Mouse (Mus musculus) 3134 (cell line): ENCODE measurements around the gene Abca4.
"Not testable (repeated sequence)": the region's sequence is repeated elsewhere in the genome, so short reads cannot be mapped to it uniquely, and the experiment has no call there.

ENCODE experiments used
- DNase-seq: peaks from one replicate; pipeline ENCODE4 v3.0.0-alpha.2; 2011; ENCODE audit warnings: low spot score; ENCODE audit not compliant: insufficient read length; ENCODE audit errors: extremely low read depth

Gene Abca4

DNA sequence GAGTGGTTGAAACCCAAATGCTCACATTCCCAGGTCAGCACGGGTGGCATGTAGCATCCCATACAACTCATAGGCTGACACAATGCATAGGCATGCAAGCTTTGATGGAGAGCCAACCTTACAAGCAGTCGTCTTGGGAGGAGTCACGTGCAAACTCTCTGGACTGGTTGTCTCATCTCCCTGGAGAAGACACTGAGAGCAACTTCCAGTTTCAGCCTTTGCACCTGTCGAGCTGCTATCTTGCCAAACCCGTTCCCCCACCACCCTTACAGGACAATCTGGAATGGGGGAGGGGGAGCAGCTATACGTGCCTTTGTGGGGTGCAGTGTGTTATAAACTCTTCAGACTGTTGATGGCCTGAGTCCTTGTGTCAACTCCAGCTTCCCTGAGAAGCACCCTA is 4.9 kb downstream of the Abca4 start:
- DNase-seq, result no peak

DNA sequence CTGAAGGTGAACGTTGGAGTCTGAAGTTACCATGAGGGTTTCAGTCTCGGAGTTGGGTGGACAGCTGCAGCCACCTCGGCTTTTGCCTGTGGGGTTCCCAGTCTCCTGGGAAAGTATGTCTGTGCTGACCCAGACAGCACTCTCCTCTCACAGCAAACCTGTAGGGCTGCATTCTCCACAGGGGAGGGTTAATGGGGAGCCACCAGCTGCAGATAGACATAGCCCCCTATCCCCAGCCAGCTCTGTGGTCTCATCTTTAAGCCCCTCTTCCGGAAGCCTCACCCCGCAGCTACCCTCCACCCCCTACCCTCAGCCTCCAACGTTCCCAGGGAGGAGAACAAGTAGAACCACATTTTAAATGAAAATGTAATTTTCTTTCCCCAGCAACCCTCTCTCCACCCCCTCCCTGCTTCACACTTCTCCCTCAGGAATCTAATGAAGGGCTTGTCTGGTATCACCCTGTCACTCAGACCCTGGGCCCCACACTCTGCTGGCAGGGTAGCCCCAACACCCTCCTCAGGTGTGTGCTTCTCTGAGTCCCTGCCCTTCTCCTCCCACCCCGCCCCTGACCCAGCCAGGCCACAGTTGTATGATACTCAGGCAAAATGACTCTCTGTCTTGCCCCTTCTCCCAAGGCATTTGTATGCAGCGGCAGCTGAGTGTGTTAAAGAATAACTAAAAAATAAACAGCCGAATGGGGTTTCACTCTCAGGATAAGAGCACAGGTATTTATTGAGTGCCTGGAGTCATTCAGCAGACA is 14.4 kb downstream of the Abca4 start:
- DNase-seq, result no peak

DNA sequence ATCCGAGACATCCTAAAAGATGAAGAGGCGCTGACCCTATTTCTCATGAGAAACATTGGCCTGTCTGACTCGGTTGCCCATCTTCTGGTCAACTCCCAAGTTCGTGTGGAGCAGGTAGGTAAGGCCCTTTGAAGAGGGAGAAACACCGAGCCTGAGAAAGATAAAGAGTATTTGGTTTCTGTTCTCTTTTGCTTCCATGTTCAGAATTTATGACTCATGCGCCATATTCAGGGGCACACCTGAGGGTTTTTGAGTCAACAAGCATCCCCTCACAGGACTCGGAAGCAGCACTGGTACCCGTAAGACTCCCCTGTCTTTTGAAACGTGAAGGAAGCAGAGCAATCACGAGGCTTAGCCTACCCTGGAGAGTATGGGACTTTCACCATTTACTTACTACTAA is 18.3 kb downstream of the Abca4 start:
- DNase-seq, result no peak

GRCm38 (mm10) chr3:122064556-122065410 is 20.5 kb downstream of the Abca4 start:
- DNase-seq, result no peak

DNA sequence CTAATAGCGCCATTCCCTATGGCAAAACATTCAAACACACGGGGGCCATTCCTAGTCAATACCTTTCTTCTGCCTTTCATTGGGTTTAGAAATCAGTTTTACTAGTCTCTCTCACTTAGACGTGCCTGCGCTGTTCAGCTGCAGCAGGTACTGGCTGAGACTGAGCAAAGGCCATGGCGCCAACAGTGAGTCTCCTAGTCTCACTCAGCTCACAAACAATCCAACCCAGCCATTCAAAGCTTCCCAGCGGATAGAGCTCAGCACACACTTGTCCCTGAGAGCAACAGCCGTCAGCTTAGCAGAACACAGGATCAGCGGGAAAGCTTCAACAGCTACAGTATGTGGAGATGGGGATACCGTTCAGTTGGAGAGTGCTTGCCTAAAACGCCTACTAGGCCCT is 27.5 kb downstream of the Abca4 start:
- DNase-seq, result no peak

DNA sequence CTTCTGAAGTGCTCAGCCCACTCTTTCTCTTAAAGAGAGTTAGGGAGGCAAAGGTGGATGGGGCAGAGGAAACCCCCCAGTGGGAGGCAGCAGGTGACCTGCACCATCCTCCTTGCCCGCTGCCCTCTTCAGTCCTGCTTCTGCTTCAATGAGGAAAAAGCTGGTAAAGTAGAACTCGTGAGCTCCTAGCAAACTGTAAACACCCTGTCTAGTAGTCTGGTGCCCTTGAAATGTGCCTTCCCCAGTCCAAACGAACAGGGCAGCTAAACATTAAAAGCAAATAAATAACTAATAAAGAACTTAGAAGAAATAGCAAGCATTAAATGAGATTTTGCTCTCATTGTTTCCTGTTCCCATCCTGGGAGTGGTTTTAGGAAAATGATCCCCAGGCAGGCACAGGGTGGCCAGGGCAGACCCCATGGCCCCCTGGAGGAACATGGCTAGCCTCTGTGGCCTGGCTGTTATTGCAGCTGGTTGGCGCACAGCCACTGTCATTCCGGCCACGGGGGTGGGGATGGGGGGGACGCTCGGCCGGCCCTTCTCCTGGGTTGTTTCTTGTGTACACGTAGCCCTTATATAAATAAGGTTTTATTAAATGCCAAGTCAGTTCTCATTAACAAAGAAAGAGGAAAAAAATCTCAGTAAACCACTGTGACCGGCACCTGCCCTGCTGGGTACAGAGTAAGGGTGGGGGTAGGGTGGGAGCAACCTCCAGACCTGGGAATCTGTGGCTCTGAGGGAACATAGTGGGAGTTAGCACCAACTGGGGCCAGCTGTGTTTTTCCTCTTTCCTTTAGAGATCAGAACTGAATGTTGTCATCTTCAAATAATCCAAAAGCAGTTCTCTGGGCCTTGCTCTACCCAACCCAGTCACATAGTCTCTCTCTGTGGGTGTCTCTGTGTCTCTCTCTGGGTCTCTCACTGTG is 28.7 kb downstream of the Abca4 start:
- no peak for DNase-seq

DNA sequence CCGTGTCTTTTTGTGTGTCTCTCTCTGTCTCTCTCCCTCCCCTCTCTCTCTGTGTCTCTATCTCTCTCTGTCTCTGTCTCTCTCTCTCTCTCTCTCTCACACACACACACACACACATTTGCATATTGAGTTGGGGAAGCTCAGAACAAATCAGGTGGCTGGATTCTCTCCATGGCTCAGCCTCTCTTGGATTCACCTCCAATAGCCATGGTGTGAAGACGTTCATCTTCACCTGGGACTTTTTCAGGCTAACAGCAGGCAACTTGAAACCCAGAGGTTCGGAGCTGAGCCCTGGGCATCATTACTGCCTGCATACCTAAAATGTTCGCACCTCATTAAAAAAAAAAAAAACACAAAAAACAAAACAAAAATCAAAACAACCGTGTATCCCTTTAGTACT is 29.4 kb downstream of the Abca4 start:
- no peak for DNase-seq

DNA sequence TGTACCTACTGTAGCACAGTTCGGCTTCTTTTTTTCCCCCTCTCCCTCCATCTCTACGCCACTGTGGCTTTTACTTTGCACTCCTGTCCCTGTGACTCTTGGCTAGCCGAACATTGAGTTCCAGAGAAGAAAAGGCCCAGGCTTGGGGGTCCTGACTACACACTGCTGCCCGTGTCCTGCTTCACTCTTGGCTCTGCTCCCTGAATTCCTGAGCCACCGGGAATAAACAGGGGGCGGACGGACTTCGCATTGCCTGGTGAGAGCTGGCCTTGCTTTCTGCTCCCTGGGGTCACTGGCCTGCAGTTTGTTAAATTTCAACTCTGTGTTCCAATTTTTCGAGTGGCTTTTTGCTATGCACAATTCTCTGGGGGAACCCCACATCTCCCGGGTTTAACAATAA is 30.1 kb downstream of the Abca4 start:
- no peak for DNase-seq

GRCm38 (mm10) chr3:122078141-122078540 is 33.9 kb downstream of the Abca4 start:
- DNase-seq, result no peak

DNA sequence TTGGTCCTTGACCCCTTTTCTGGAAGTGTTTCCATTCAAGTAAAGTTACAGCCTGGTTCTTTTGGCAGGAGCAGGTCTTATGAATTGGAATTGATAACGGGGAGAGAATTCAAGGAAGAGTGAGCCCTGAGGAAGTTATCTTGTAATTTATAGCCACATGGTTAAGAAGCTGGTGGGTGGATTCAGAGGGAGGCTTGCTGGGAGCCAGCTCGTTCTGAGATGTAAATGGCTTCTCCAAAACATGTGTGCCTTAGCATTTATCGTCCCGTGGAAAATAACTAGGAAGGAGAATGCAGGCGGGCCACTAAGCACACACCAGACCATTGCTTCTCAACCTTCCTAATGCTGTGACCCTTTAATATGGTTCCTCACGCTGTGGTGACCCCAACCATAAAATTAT is 34.9 kb downstream of the Abca4 start:
- no peak for DNase-seq

DNA sequence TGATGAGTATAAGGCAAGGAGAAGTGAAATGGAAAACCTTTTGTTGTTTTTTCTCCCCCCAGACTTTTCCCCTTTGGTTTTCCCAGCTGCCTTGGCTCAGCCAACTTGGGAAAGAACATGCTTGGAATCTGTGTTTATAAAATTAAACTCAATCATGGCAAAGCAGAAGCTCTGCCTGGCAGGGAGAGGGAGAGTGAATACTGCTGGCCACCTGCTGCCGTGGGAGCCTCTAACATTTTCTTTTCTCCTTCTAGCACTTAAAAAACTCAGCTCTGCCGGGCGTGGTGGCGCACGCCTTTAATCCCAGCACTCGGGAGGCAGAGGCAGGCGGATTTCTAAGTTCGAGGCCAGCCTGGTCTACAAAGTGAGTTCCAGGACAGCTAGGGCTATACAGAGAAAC is 37.4 kb downstream of the Abca4 start:
- DNase-seq, result not testable (repeated sequence)

GRCm38 (mm10) chr3:122082338-122082737 is 38.1 kb downstream of the Abca4 start:
- no peak for DNase-seq

- no peak for DNase-seq
Measured at GRCm38 (mm10) chr3:122085157-122085989, 41.1 kb downstream of the Abca4 start.

DNA sequence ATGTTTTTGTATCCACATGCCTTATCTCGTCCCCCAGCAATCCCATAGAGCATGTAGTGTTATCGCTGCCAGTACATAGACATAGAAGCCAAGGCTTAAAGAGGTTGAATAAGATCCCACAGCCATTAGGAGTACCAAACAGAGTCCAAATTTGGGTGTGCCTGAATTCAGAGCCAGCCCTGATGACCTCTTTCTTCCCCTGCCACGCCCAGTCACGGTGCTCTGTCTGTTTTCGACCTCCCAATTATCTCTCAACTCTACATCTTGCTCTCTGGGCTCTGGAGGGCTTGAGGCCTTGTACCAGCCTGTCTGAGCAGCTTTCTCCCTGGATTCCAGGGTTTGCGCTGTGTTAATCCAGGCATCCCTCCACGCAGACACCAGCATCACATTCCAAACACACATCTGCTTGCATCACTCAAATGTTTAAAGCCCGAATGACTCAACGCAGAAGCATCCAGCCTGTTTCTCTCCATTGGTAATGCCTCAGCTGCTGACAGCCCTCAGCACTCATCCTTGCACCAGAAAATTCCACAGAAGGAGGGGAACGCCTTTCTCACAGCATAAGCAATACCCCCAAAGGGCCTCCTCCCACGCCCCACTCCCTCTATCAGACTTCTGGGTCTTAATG is 43.9 kb downstream of the Abca4 start:
- DNase-seq, result peak; percentile 64

DNA sequence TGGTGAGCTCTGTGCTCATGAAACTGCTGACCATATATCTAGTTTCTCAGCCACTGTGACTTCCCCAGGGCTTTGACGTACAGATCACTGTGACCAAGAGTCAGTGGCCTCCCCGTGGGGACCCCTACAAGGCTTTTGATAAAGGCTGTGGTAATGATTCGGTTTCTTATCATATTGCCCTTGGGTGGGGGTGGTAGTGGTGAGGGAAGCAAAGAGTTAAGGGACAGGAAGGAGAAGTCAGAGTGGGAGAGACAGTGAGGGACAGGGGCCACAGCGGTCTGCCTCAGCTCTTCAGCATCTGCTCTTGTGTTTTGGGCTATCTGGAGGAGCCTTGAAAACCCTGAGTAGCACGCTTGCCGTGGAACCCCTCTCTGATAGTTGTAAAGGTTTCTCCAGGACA is 46.1 kb downstream of the Abca4 start:
- DNase-seq, result no peak

- no peak for DNase-seq
Measured at GRCm38 (mm10) chr3:122099713-122100112, 55.5 kb downstream of the Abca4 start.

- no peak for DNase-seq
Measured at GRCm38 (mm10) chr3:122102091-122102490, 57.8 kb downstream of the Abca4 start.

- DNase-seq, result peak; percentile 28
Measured at GRCm38 (mm10) chr3:122103864-122104808, 59.9 kb downstream of the Abca4 start.

DNA sequence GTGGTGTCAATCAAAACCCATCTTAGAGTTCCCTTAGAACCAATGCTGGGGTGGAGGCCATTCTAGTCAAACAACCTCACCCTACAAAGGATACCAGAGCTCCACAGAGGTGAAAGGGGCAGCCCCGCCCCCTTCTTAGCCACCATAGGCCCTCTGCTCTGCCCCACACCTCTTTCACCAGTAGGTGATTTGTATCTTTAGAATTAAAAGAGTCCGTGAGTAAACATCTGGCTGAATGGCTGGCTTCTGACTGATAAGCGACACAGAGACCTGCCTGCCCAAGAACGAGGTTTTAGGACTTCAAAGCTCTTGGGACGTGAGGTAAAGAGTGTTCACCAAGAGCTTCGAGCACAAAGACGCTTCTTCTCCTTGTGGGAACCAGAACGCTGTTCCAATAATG is 62.7 kb downstream of the Abca4 start:
- DNase-seq, result no peak
